Mouse (Mus musculus) testis, adult 2 months (tissue): Measurements from ENCODE around the gene Atp11a.

Source experiments
- CTCF ChIP-seq: fragments of 200-500 bp; IDR thresholded peaks from 2 replicates; pipeline ENCODE4 v1.5.1; 2012; ENCODE audit warnings: low read depth, mild to moderate bottlenecking, inconsistent platforms, low read length, moderate library complexity; ENCODE audit not compliant: control insufficient read depth, insufficient read depth, insufficient replicate concordance
- POLR2A ChIP-seq: fragments of 200-500 bp; IDR thresholded peaks from 2 replicates; pipeline ENCODE4 v1.6.1; 2012; ENCODE audit warnings: low read depth, mild to moderate bottlenecking, inconsistent platforms, low read length, moderate library complexity; ENCODE audit not compliant: control insufficient read depth

GRCm38 (mm10) chr8:12903790-12904415, 147.1 kb downstream of the Atp11a start:
- TF ChIP-seq CTCF (no peak), POLR2A (no peak)
